ENCODE assay signal across 30 mouse cellular contexts in genomic region chrX:152762437-152762836, GRCm38 (mm10). TPM values are rescaled to one million over a fixed set of nuclear protein-coding genes. Genes with fewer than 3 reads are reported as not detected.
DNase-seq lines count a peak whose midpoint lies in the region; TF ChIP-seq lines count a peak whose summit lies in the region.
"Had no signal": no experiment of that assay in that cellular context is flagged by ENCODE, and none has a peak within 500 bp of the region (broad histone marks: within the 10 kb centered on the region; RNA-seq: fewer than 3 reads in every experiment).

No protein-coding gene starts in this region.

- 22% methylated on average over 2 of the region's 2 CpGs for WGBS in kidney, adult 2 months
- 20% methylated on average over 2 of the region's 2 CpGs for WGBS in liver, adult 2 months

- peaks cover 7% of the 10 kb centered on the region; the same call in 1 of the 2 replicates for H3K79me2 ChIP-seq in liver, adult 2 months (ENCODE audit: control insufficient read depth, insufficient read depth, low read length)

- DNase-seq in adrenal gland, adult (ENCODE audit: inconsistent age in 2 of 2, low spot score in 1 of 2) = peak; percentile 8 to 55
- DNase-seq in adrenal gland, postnatal 25 days = no peak
- peak; percentile 48 for DNase-seq in kidney, adult 2 months
- DNase-seq in kidney, postnatal 10 days = no peak
- peak; percentile 66 for DNase-seq in liver, adult 2 months (ENCODE audit: extremely low read depth, low read depth, low spot score)
- DNase-seq in liver = no peak
- no peak for DNase-seq in ovary, postnatal 36 days (ENCODE audit: low spot score)
- DNase-seq: cerebellum, adult 11-12 months; cerebellum, adult 9-11 months; heart, adult 2 months; heart, postnatal 4 days; lung, adult 2 months; lung, postnatal 10 days; midbrain, embryonic 14.5 days; right cerebral cortex, postnatal 25 days; thymus, postnatal 14 days had no signal

- H3K9ac ChIP-seq in liver, adult 2 months (ENCODE audit: low read depth, low read length) = no peak overlapping the region
- H3K9ac ChIP-seq: embryonic facial prominence, embryonic 13.5 days; heart, embryonic 12.5 days; hindbrain, embryonic 13.5 days; kidney, embryonic 15.5 days; limb, embryonic 13.5 days; liver, embryonic 14.5 days had no signal

- TF ChIP-seq POLR2A in kidney, adult 2 months (IDR thresholded peaks at IDR 0.05; ENCODE audit: low read depth, low read length) = no peak
- no peak for TF ChIP-seq POLR2A in liver, adult 2 months (IDR thresholded peaks at IDR 0.05; ENCODE audit: extremely low read depth, insufficient read depth, low read length)

- H3K27me3 ChIP-seq in kidney, adult 2 months (replicated peaks; ENCODE audit: control insufficient read depth, insufficient read depth, low read length) = no peaks in the 10 kb centered on the region
- H3K27me3 ChIP-seq in liver, adult 2 months (ENCODE audit: control insufficient read depth, insufficient read depth, low read length) = no peaks in the 10 kb centered on the region
- H3K27me3 ChIP-seq: CH12.LX; heart, embryonic 12.5 days; kidney, embryonic 15.5 days had no signal

- H3K27ac ChIP-seq in kidney, adult 2 months (ENCODE audit: insufficient read depth, low read depth, low read length) = no peak overlapping the region
- H3K27ac ChIP-seq in liver, adult 2 months (replicated peaks; ENCODE audit: insufficient read depth, low read depth, low read length) = no peak overlapping the region; the same call in 1 of the 2 replicates
- H3K27ac ChIP-seq: embryonic facial prominence, embryonic 13.5 days; heart, adult 2 months; hindbrain, embryonic 13.5 days; kidney, embryonic 15.5 days; left cerebral cortex, adult 2 months; limb, embryonic 13.5 days; liver, embryonic 14.5 days; macrophage had no signal

- no peak for TF ChIP-seq CTCF in kidney, adult 2 months (conservative IDR thresholded peaks at IDR 0.05; ENCODE audit: insufficient read depth, insufficient read length, low read depth, low read length)
- no peak for TF ChIP-seq CTCF in liver, adult 2 months (IDR thresholded peaks at IDR 0.05; ENCODE audit: low read depth, low read length)

- H3K4me1 ChIP-seq in kidney, adult 2 months (ENCODE audit: control insufficient read depth, insufficient read depth, low read length) = peaks cover 8% of the 10 kb centered on the region; the same call in 1 of the 2 replicates
- peaks cover 12% of the 10 kb centered on the region; the same call in 1 of the 2 replicates for H3K4me1 ChIP-seq in liver, adult 2 months (ENCODE audit: control insufficient read depth, insufficient read depth, low read length)
- H3K4me1 ChIP-seq: embryonic facial prominence, embryonic 13.5 days; hindbrain, embryonic 13.5 days; kidney, embryonic 15.5 days had no signal

- H3K4me3 ChIP-seq in kidney, adult 2 months (ENCODE audit: insufficient read depth, low read depth, low read length) = no peak overlapping the region
- no peak overlapping the region for H3K4me3 ChIP-seq in liver, adult 2 months (ENCODE audit: insufficient read depth, low read depth, low read length)
- H3K4me3 ChIP-seq: embryonic facial prominence, embryonic 13.5 days; heart, adult 2 months; heart, embryonic 12.5 days; hindbrain, embryonic 13.5 days; kidney, embryonic 15.5 days; left cerebral cortex, adult 2 months; limb, embryonic 13.5 days had no signal

- no peaks in the 10 kb centered on the region for H3K36me3 ChIP-seq in kidney, adult 2 months (ENCODE audit: control insufficient read depth, insufficient read depth, low read length)
- no peaks in the 10 kb centered on the region for H3K36me3 ChIP-seq in liver, adult 2 months (ENCODE audit: control insufficient read depth, insufficient read depth, low read length)
- H3K36me3 ChIP-seq: embryonic facial prominence, embryonic 13.5 days; heart, embryonic 12.5 days; hindbrain, embryonic 13.5 days; kidney, embryonic 15.5 days; limb, embryonic 13.5 days had no signal

RNA-seq across cellular contexts. Expression of gene Shroom2, which starts 6.8 kb away (rescaled TPM):
- total RNA-seq in adrenal gland, postnatal 25 days (2021) = 16.0 and 18.5 TPM in 2 replicates
- 6.0 TPM in 2 replicates for polyA plus RNA-seq in kidney, adult 2 months (2012; rRNA removed)
- total RNA-seq in liver, adult 2 months (2014; rRNA removed) = 8.6 and 10.8 TPM in 2 replicates
- 3.9 and 5.9 TPM in 2 replicates for polyA plus RNA-seq in liver, adult 2 months (2012; rRNA removed)
- total RNA-seq: monocyte, adult 5-6 weeks had no signal
- polyA plus RNA-seq: macrophage had no signal

RNA-seq across cellular contexts. Expression of gene Gpr143, which starts 19.3 kb away (rescaled TPM):
- total RNA-seq in adrenal gland, postnatal 25 days (2021) = not detected in 2 replicates
- 0.58 and 0.65 TPM in 2 replicates for polyA plus RNA-seq in kidney, adult 2 months (2012; rRNA removed)
- 0.34 TPM in 1 of 2 replicates, not detected in the other for total RNA-seq in liver, adult 2 months (2014; rRNA removed)
- polyA plus RNA-seq in liver, adult 2 months (2012; rRNA removed) = not detected in 2 replicates
- total RNA-seq: CH12.LX; gastrocnemius, adult 8-10 months; heart, adult 2 months; heart, postnatal 4 days; monocyte, adult 5-6 weeks had no signal
- polyA plus RNA-seq: C2C12; forebrain, embryonic 16.5 days; heart, adult 2 months; heart, embryonic 12.5 days; hindbrain, embryonic 13.5 days; macrophage; urinary bladder, adult 2 months had no signal

Comparison
In these comparisons a context has a peak if more than half of its experiments do, and no peak if none do; other contexts are left out.
1. DNase-seq: peak in adrenal gland, adult (2 of 2), kidney, adult 2 months (single experiment) and liver, adult 2 months (single experiment); none in adrenal gland, postnatal 25 days (single experiment), kidney, postnatal 10 days (single experiment), liver (single experiment) and ovary, postnatal 36 days (single experiment).